Mouse (Mus musculus) granulocyte monocyte progenitor cell, adult 5-6 weeks (primary cell): ENCODE measurements around the gene Dpp3. TPM values are rescaled to one million over a fixed set of nuclear protein-coding genes. Genes with fewer than 3 reads are reported as not detected.
A peak's percentile ranks its signal among the peaks of the same experiment; 100 is the strongest.
"Not testable (repeated sequence)": the region's sequence is repeated elsewhere in the genome, so short reads cannot be mapped to it uniquely, and the experiment has no call there.

Source experiments
- ATAC-seq: replicated peaks from 2 replicates; pipeline ENCODE4 v1.8.0; 2016; ENCODE audit warnings: mild to moderate bottlenecking, moderate TSS enrichment, inconsistent platforms; ENCODE audit not compliant: poor library complexity, severe bottlenecking
- total RNA-seq, 2 experiments: library from RNA; stranded (forward) in 1 of 2; stranded (reverse) in 1 of 2; fragments of 200-712, 200-1000 nt in 1 of 2; fragments of >200 nt in 1 of 2; fragmentation: Nextera tagmentation in 1 of 2; gene quantifications; 2 replicates each; pipeline ENCODE4 v1.2.3; 2014 to 2017

Gene Dpp3
- total RNA-seq, 2 experiments from 2014 or later = 38.7 to 66.6 TPM

GRCm38 (mm10) chr19:4898972-4899371 is 29.1 kb downstream of the Dpp3 start:
- no peak for ATAC-seq

- no peak for ATAC-seq
Measured at GRCm38 (mm10) chr19:4896780-4897520, 31.1 kb downstream of the Dpp3 start.

DNA sequence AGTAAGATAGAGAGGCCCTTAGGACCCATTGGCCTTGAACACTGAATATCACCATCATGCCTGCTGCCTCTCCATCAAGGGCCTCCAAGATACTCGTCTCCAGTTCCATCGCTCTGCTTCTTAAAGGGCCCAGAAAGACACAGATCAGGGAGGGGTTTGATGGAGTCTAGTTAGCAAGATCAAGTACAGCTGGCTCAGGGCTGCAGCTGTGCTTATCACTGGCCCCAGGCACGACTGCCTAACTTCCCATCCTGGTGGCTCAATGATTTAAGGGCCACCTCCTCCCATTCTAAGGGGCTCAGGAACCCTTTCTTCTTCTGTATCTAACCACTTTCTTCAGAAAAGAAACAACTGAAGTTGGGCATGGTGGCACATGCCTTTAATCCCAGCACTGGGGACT is 36.3 kb downstream of the Dpp3 start:
- no peak for ATAC-seq

GRCm38 (mm10) chr19:4889791-4890190 is 38.3 kb downstream of the Dpp3 start:
- no peak for ATAC-seq

DNA sequence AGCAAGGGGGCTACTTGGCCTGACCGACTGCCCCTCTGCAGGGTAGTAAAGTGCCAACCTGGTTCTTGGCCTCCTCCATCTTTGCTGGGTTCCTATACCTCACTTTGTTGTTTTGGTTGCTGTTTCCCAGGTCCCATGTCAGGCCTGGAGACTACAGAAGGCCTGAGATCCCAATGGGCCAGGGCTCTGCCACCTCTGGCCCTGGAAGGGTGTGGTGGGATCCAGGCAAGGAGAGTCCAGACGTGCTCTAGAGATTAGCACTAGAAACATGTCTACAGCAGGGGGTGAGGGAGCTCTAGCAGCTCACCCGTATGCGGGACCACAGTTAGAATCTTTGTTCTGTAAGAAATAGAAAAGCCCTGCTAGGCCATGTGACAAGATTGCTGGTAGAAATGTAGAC is 44.1 kb downstream of the Dpp3 start:
- ATAC-seq = no peak

DNA sequence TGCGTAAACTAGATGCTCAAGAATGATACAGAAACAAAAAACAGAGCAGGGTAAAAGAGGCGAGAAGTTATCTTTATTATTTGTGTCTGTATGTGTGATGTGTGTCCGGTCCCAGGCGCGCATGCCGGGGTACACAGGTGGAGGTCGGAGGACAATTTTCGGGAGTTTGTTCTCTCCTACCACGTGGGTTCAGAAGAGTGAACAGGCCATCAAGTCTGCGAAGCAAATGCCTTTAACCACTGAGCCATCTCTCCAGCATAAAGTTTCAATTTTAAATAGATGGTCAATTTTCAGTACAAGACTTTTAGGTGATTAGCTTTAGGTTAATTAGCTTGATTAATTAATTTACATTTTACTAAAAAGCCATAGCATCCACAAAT is 48.8 kb downstream of the Dpp3 start:
- no peak for ATAC-seq

- peak; percentile 97 for ATAC-seq
Measured at GRCm38 (mm10) chr19:4878405-4879323, 49.4 kb downstream of the Dpp3 start, which contains the start of gene Zdhhc24. Gene Zdhhc24 (plus strand): TSS chr19:4878668.

DNA sequence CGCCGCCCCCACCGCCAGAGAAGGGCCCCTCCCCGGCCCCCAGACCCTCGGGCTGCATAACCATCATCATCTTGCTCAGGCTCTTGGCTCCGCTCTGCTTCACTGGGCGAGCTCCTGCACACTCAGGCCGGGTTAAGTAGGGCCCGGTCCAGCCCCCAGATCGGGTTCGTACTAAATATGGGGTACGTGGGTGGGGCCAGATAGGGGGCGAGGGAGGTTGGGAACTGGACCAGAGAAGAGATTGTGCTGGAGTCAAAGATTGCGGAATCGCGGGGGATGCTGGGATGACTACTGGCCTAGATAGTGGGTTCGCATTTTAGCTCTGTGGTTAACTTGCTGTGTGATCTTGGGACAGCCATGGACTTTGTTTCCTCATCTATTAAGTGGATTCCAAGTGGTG is 50.3 kb downstream of the Dpp3 start, which contains the start of gene Actn3:
TSS of gene Actn3 (minus strand) at position 125 of the 400 bp plus-strand sequence.
- peak; percentile 15; the same call in 1 of the 2 replicates for ATAC-seq

DNA sequence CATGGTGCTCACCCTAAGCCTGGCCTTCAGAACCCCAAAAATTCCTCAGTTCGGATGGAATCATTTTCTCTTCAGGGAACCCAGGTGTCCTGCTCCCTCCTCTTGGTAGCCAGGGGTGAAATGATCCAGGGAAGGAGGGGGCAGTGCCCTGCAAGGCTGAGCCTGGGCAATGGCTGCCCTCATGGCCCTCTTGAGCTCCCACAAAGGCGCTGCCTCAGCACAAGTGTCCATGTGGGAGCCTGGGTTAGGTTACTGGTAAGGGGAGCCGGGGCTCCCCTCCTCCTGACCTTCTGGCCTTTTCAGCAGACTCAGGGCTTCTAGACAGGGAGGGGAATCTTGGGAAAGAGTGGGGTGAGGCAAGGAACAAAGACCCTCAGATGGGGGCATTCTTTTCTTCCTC is 51.3 kb downstream of the Dpp3 start:
- ATAC-seq = no peak

- no peak for ATAC-seq
Measured at GRCm38 (mm10) chr19:4876241-4876640, 51.8 kb downstream of the Dpp3 start.

DNA sequence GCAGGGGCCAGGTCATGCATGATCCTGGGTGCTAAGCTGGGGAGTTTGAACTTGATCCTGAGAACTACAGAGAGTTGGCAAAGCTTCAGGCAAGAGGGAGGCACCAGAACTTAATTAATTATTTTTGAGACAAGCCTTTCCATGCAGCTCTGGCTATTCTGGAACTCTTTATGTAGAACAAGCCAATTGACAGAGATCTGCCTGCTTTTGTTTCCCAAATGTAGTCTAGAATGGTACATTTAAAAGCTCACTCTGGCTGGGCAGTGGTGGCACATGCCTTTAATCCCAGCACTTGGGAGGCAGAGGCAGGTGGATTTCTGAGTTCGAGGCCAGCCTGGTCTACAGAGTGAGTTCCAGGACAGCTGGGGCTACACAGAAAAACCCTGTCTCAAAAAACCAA is 53.5 kb downstream of the Dpp3 start:
- ATAC-seq = not testable (repeated sequence)

DNA sequence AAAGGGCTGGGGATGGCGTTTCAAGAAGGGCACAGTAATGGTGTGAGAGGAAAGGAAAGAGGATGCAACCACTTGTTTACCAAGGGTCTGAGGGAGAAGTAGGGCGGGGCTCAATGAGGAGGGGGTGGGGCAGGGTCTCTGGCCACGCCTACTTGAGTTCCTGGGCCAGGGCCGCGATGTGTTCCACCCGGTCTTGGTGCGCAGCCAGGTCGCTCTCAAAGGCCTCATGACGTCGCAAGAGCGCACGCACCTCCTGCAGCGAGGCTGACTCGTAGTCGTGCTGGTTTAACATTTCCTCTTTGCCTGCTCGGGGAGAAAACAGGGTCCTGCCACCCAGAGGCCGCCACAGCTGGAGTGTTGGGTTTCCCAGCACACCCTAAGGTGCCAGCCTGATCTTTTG is 62.9 kb downstream of the Dpp3 start:
- peak; percentile 66 for ATAC-seq

GRCm38 (mm10) chr19:4863048-4863447 is 65.0 kb downstream of the Dpp3 start:
- no peak for ATAC-seq

GRCm38 (mm10) chr19:4859081-4859480 is 69.0 kb downstream of the Dpp3 start:
- ATAC-seq = no peak

Other genes starting within 250 kb of the Dpp3 start
- gene Gm960, start 229.6 kb downstream of the Dpp3 start, total RNA-seq (2014; fragmentation: Nextera tagmentation) = not detected in 2 replicates
- not detected in 2 replicates for gene Gm960, start 229.6 kb downstream of the Dpp3 start, total RNA-seq (2017)
- 0.23 TPM in 1 of 2 replicates, not detected in the other for gene Sptbn2, start 217.1 kb downstream of the Dpp3 start, total RNA-seq (2014; fragmentation: Nextera tagmentation)
- gene Sptbn2, start 217.1 kb downstream of the Dpp3 start, total RNA-seq (2017) = not detected in 2 replicates
- gene Rbm4b, start 171.8 kb downstream of the Dpp3 start, total RNA-seq (2014; fragmentation: Nextera tagmentation) = 7.1 and 11.0 TPM in 2 replicates
- gene Rbm4b, start 171.8 kb downstream of the Dpp3 start, total RNA-seq (2017) = 9.8 and 17.5 TPM in 2 replicates
- 42.0 and 44.5 TPM in 2 replicates for gene Rbm4, start 134.4 kb downstream of the Dpp3 start, total RNA-seq (2014; fragmentation: Nextera tagmentation)
- 63.5 and 69.9 TPM in 2 replicates for gene Rbm4, start 134.4 kb downstream of the Dpp3 start, total RNA-seq (2017)
- gene Gm21992, start 116.7 kb downstream of the Dpp3 start, total RNA-seq (2014; fragmentation: Nextera tagmentation) = 13.8 and 16.3 TPM in 2 replicates
- 30.8 and 59.4 TPM in 2 replicates for gene Gm21992, start 116.7 kb downstream of the Dpp3 start, total RNA-seq (2017)
- gene Rbm14, start 116.7 kb downstream of the Dpp3 start, total RNA-seq (2014; fragmentation: Nextera tagmentation) = 51.0 and 59.2 TPM in 2 replicates
- 23.3 and 27.2 TPM in 2 replicates for gene Rbm14, start 116.7 kb downstream of the Dpp3 start, total RNA-seq (2017)
- gene Ccs, start 89.0 kb downstream of the Dpp3 start, total RNA-seq (2014; fragmentation: Nextera tagmentation) = 47.1 and 68.5 TPM in 2 replicates
- 18.8 and 22.9 TPM in 2 replicates for gene Ccs, start 89.0 kb downstream of the Dpp3 start, total RNA-seq (2017)
- not detected in 2 replicates for gene Ccdc87, start 88.9 kb downstream of the Dpp3 start, total RNA-seq (2014; fragmentation: Nextera tagmentation)
- gene Ccdc87, start 88.9 kb downstream of the Dpp3 start, total RNA-seq (2017) = not detected in 2 replicates
- 2.6 and 10.0 TPM in 2 replicates for gene Ctsf, start 73.2 kb downstream of the Dpp3 start, total RNA-seq (2014; fragmentation: Nextera tagmentation)
- 1.8 and 3.6 TPM in 2 replicates for gene Ctsf, start 73.2 kb downstream of the Dpp3 start, total RNA-seq (2017)
- 0.34 TPM in 1 of 2 replicates, not detected in the other for gene Actn3, start 50.4 kb downstream of the Dpp3 start, total RNA-seq (2014; fragmentation: Nextera tagmentation)
- 1.2 TPM in 1 of 2 replicates, not detected in the other for gene Actn3, start 50.4 kb downstream of the Dpp3 start, total RNA-seq (2017)
- 5.9 and 15.5 TPM in 2 replicates for gene Zdhhc24, start 49.6 kb downstream of the Dpp3 start, total RNA-seq (2014; fragmentation: Nextera tagmentation)
- gene Zdhhc24, start 49.6 kb downstream of the Dpp3 start, total RNA-seq (2017) = 3.2 and 9.0 TPM in 2 replicates
- gene Bbs1, start 21.7 kb downstream of the Dpp3 start, total RNA-seq (2014; fragmentation: Nextera tagmentation) = 3.1 TPM in 1 of 2 replicates, not detected in the other
- gene Bbs1, start 21.7 kb downstream of the Dpp3 start, total RNA-seq (2017) = 0.82 and 1.9 TPM in 2 replicates
- gene Peli3, start 14.8 kb upstream of the Dpp3 start, total RNA-seq (2014; fragmentation: Nextera tagmentation) = not detected in 2 replicates
- 0.10 and 3.3 TPM in 2 replicates for gene Peli3, start 14.8 kb upstream of the Dpp3 start, total RNA-seq (2017)
- gene Mrpl11, start 33.9 kb upstream of the Dpp3 start, total RNA-seq (2014; fragmentation: Nextera tagmentation) = 51.9 and 53.3 TPM in 2 replicates
- gene Mrpl11, start 33.9 kb upstream of the Dpp3 start, total RNA-seq (2017) = 58.8 and 81.4 TPM in 2 replicates
- not detected in 2 replicates for gene Npas4, start 62.0 kb upstream of the Dpp3 start, total RNA-seq (2014; fragmentation: Nextera tagmentation)
- not detected in 2 replicates for gene Npas4, start 62.0 kb upstream of the Dpp3 start, total RNA-seq (2017)
- 3.1 and 12.2 TPM in 2 replicates for gene Slc29a2, start 95.6 kb upstream of the Dpp3 start, total RNA-seq (2014; fragmentation: Nextera tagmentation)
- 2.5 and 4.2 TPM in 2 replicates for gene Slc29a2, start 95.6 kb upstream of the Dpp3 start, total RNA-seq (2017)
- 4.8 and 6.1 TPM in 2 replicates for gene B4gat1, start 110.5 kb upstream of the Dpp3 start, total RNA-seq (2014; fragmentation: Nextera tagmentation)
- 2.6 and 11.6 TPM in 2 replicates for gene B4gat1, start 110.5 kb upstream of the Dpp3 start, total RNA-seq (2017)
- gene AC124502.3, start 110.6 kb upstream of the Dpp3 start, total RNA-seq (2014; fragmentation: Nextera tagmentation) = 1.3 and 1.4 TPM in 2 replicates
- 5.4 TPM in 1 of 2 replicates, not detected in the other for gene AC124502.3, start 110.6 kb upstream of the Dpp3 start, total RNA-seq (2017)
- gene Brms1, start 113.1 kb upstream of the Dpp3 start, total RNA-seq (2014; fragmentation: Nextera tagmentation) = 32.0 and 35.7 TPM in 2 replicates
- 33.6 and 43.3 TPM in 2 replicates for gene Brms1, start 113.1 kb upstream of the Dpp3 start, total RNA-seq (2017)
- not detected in 2 replicates for gene Rin1, start 122.2 kb upstream of the Dpp3 start, total RNA-seq (2014; fragmentation: Nextera tagmentation)
- 0.21 and 1.0 TPM in 2 replicates for gene Rin1, start 122.2 kb upstream of the Dpp3 start, total RNA-seq (2017)
- gene Cd248, start 139.8 kb upstream of the Dpp3 start, total RNA-seq (2014; fragmentation: Nextera tagmentation) = not detected in 2 replicates
- gene Cd248, start 139.8 kb upstream of the Dpp3 start, total RNA-seq (2017) = not detected in 2 replicates
- gene Tmem151a, start 157.2 kb upstream of the Dpp3 start, total RNA-seq (2014; fragmentation: Nextera tagmentation) = 5.1 TPM in 1 of 2 replicates, not detected in the other
- 0.62 TPM in 1 of 2 replicates, not detected in the other for gene Tmem151a, start 157.2 kb upstream of the Dpp3 start, total RNA-seq (2017)
- gene Yif1a, start 160.3 kb upstream of the Dpp3 start, total RNA-seq (2014; fragmentation: Nextera tagmentation) = 37.3 and 51.9 TPM in 2 replicates
- 14.6 and 17.2 TPM in 2 replicates for gene Yif1a, start 160.3 kb upstream of the Dpp3 start, total RNA-seq (2017)
- not detected in 2 replicates for gene Cnih2, start 170.2 kb upstream of the Dpp3 start, total RNA-seq (2014; fragmentation: Nextera tagmentation)
- gene Cnih2, start 170.2 kb upstream of the Dpp3 start, total RNA-seq (2017) = not detected in 2 replicates
- gene Rab1b, start 178.8 kb upstream of the Dpp3 start, total RNA-seq (2014; fragmentation: Nextera tagmentation) = 99.2 and 105 TPM in 2 replicates
- 100 and 101 TPM in 2 replicates for gene Rab1b, start 178.8 kb upstream of the Dpp3 start, total RNA-seq (2017)
- gene Klc2, start 190.3 kb upstream of the Dpp3 start, total RNA-seq (2014; fragmentation: Nextera tagmentation) = 6.1 and 10.9 TPM in 2 replicates
- gene Klc2, start 190.3 kb upstream of the Dpp3 start, total RNA-seq (2017) = 3.0 and 3.9 TPM in 2 replicates